Mouse (Mus musculus): Measurements from ENCODE around the gene Ngfr. TPM values are rescaled to one million over a fixed set of nuclear protein-coding genes. Genes with fewer than 3 reads are reported as not detected.
A peak's percentile ranks its signal among the peaks of the same experiment; 100 is the strongest.

Gene Ngfr
- total RNA-seq, 2 experiments from 2014 or later: 1.1 to 1.7 TPM

GRCm38 (mm10) chr11:95567936-95568715 is 19.4 kb downstream of the Ngfr start:
- DNase-seq (ENCODE audit: low spot score in 2 of 2): no peak

DNA sequence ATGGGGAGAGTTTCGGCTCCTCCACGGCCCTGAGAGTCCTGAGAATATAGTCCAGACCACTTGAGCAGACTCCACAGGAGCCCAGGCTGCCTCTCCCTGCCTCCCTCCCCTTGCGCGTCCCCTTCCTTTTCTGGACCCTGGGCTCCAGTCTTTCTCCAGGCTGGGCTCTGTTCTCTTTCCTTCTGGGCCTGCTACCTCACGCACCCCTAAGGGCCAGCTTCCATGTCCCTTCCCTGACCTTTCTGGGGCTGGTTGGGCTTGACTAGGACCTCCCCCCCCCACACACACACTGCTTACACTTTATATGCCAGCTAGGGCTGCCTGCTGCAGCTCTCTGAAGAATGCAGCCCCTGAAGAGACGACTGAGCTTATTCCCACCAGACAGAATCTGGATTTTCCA is 20.2 kb downstream of the Ngfr start:
- no peak for DNase-seq (ENCODE audit: low spot score in 2 of 2)

- DNase-seq (ENCODE audit: low spot score in 2 of 2): no peak
Observed at GRCm38 (mm10) chr11:95565327-95565726, 22.2 kb downstream of the Ngfr start.

- DNase-seq (ENCODE audit: low spot score in 2 of 2): no peak
Observed at GRCm38 (mm10) chr11:95563849-95564248, 23.7 kb downstream of the Ngfr start.

GRCm38 (mm10) chr11:95560773-95561172 is 26.8 kb downstream of the Ngfr start:
- DNase-seq (ENCODE audit: low spot score in 2 of 2): no peak

DNA sequence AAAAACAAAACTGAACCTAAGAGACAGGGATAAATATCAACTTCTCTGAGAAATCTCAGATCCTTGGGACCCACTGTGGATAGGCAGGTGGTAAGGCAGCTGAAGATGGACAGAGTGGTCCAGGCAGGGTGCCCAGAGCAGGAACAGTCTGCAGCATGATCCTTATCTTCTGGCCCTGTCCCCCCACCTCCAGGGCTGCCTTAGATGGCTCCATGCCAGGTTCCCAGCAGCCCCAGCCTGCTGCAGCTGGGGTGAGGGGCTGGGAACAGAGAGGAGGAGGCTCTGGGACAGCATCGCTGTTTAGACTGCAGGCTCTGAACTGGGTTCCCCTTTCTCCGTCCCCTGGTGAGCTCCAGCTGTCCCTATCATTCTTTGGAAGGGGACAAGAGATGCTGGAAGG is 27.8 kb downstream of the Ngfr start:
- no peak for DNase-seq (ENCODE audit: low spot score in 2 of 2)

GRCm38 (mm10) chr11:95557719-95558118 is 29.8 kb downstream of the Ngfr start:
- peak in 1 of 2 experiments; percentile 32 for DNase-seq (ENCODE audit: low spot score in 2 of 2)

DNA sequence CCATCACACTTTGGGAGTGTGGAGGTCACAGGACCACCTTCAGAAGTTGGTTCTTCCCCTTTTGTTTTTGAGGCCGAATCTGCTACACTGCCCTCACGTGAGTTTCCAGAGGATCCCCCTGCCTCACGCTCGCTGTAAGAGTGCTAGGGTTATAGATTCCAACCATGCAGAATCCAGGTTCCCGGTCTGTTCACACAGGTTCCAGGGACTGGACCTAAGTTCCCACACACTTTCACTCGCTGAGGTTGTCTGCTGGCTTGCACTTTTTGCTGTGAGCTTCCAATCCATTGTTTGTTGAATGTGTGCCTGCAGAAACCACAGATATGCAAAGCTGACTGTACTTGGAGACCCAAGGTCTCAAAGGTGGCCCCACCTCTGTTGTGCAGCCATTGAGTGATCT is 30.5 kb downstream of the Ngfr start:
- no peak for DNase-seq (ENCODE audit: low spot score in 2 of 2)

DNA sequence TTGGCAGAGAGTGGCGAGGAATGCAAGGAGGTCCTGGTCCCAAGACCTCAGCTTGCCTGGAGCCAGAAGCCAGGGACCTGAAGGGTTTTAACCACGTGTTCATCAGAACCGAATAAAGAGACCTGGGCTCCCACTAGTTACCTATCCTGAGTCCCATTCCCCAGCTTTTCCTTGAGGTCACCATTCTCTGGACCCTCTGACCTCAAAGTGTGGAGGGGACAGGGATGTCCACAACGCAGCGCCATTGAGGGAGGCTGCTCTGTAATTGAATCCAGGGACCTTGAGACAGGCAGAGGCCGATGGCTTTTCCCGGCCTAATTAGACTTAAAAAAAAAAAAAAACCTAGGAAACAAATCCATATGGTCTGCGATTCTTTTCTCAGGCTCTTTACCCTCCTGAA is 32.3 kb downstream of the Ngfr start:
- no peak for DNase-seq (ENCODE audit: low spot score in 2 of 2)

DNA sequence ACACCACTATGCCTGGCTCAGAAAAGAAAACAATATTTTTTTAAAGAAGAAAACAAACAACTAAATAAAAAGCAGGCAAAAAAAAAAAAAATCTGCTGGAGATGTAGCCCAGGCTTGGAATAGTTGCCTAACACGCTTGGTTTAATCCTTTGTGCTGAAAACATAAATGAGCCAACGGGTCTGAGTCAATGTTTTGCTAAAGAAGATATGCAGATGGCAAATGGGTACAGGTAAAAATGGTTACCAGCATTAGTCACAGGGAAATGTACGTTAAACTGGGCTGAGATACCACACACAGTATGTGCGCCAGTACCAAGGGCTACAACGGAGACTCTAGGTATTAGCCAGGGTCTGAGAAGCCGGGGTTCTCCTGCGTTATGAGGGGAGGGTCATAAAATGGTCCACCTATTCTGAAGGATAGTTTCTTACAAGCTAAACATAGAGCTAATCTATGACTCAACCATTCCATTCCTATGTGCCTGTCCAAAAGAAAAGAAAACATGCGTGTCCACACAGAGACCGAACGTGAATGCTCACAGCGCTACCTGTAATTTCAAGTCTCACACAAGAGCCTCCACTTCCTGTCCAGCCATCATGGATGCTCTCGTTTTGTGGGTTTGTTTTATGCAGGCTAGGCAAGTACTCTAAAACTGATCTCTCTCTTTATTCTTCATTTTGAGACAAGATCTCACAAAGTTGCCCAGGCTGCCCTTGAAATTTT is 37.1 kb downstream of the Ngfr start:
- DNase-seq (ENCODE audit: low spot score in 2 of 2): no peak

- DNase-seq (ENCODE audit: low spot score in 2 of 2): no peak
Observed at GRCm38 (mm10) chr11:95546021-95546782, 41.3 kb downstream of the Ngfr start.

DNA sequence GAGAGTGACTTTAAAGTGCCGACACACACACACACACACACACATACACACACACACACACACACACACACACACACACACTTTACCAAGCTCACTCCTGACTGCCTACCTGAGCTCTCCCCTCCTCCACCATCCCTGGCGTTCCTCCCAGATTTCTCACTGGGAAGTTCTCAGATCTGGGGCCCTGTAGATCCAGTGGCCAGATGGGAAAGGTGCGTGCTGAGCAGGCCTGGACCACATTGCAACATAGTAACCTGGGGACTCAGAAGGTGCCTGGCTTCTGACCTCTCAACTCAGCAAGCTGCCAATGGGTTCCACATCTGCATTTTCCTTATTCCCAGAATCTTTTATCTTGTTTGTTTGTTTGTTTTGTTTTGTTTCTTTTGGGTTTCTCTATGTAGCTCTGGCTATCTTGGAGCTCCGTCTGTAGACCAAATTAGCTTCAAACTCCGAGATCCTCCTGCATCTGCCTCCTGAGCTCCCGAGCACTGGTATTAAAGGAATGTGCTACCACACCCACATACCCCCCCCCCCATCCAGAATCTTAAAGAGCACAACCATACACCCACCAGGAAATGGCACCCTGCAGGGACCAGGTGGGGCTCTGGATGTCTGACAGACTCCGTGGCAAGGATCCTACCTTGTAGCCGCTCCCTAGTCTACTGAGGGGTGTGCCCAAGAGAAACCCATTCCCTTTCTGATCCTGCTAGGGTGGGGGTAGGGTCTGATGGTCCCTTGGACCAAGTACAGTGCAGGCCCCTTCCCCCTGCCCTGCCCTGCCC is 42.8 kb downstream of the Ngfr start:
- no peak for DNase-seq (ENCODE audit: low spot score in 2 of 2)

DNA sequence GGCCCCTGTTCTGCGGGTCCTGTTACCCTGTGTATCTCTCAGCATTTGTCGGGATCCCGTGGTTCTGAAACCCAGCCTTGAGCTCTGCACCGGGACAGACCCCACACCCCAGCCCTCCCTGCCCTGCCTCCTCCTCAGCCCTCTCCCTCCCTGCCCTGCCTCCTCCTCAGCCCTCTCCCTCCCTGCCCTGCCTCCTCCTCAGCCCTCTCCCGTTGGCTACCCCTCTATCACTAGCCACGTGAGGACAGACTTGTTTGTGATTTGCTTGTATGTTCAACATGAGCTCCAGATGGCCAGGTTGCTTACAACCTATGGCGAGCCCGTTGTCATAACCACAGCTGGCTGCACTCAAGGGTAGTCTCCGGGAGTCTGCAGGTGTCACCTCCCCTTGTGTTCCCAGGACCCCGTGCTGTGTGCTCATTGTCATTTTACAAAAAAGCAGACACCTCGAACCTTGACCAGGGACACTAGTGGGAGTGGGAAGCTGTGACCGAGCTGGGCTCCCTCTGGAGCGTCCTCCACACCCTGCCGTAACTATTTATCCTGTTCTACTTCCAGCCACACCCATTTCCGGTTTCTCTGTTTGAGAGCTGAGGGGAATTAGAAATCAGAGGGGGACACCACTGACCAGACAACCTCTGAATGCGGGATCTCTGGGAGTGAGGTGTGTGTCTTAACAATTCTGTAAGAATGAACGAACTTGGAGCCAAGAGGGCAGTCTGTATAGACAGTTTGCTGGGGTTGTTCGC is 46.7 kb downstream of the Ngfr start:
- DNase-seq (ENCODE audit: low spot score in 2 of 2): no peak

DNA sequence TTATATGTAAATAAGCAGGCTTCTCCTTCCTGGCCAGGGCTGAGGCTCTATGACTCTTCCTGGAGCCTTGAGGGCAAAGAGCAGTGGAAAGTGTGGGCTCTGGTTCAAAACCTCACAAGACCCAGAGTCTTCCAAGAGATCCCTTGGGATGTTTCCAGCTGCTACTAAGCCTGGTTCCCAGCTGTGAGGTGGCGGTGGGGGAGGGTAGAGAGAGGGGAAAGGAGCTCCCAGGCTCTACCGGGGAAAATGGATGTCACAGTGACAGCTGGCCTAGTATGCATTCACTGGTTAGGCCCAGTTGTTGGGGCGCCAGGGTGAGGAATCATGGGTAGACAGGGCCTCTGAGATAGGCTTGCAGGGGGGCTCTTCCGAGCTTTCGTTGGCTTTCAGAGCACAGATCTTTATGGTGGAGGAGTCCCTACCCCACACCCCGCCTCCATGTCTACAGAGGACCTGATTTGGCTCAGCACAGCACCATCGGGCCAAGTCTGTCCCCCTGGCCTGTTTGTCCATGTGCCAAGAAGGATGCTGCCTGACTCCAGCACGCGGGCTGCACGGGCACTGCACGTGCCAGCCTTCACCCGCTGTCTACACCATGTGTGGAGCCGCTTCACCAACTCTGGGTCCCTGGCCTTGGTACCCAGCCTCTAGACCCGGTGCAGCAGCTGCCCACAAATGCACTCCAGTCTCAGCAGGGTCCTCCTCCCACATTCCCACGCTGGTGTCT is 49.0 kb downstream of the Ngfr start:
- DNase-seq (ENCODE audit: low spot score in 2 of 2): no peak

GRCm38 (mm10) chr11:95533484-95534160 is 53.9 kb downstream of the Ngfr start:
- DNase-seq (ENCODE audit: low spot score in 2 of 2): peak; percentile 85 to 94

GRCm38 (mm10) chr11:95532353-95533072 is 55.0 kb downstream of the Ngfr start:
- no peak for DNase-seq (ENCODE audit: low spot score in 2 of 2)

GRCm38 (mm10) chr11:95528231-95528630 is 59.3 kb downstream of the Ngfr start:
- DNase-seq (ENCODE audit: low spot score in 2 of 2): no peak

DNA sequence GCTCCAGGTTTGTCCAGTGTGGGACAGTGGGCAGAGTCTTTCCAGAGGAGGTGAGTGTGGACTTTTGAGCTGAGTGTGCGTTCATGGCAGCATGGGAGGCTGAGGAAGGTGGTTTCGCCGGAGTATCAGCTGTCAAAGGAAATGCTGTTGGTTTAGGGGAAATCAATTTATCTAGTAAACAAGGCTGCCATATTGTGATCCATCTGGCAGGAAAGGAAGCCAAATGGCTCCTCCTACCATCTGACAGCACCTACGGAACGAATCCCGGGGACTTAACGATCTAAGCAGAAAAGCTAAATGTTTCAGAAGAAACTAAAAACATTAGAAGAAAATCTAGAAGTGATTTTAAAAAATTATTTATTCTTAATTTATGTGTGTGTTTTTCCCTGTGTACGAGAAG is 60.2 kb downstream of the Ngfr start:
- DNase-seq (ENCODE audit: low spot score in 2 of 2): no peak

Data from left cerebral cortex, adult 18-20 months (tissue).